Mouse (Mus musculus) neural tube, embryonic 12.5 days (tissue): Measurements from ENCODE around the gene Fam198b. TPM values are rescaled to one million over a fixed set of nuclear protein-coding genes. Genes with fewer than 3 reads are reported as not detected.

Source experiments
- polyA plus RNA-seq: library from polyadenylated mRNA; unstranded; fragments of >200 nt; fragmentation: Nextera tagmentation; extraction: Ambion mirVana; gene quantifications from 2 replicates; pipeline ENCODE4 v1.2.1, GENCODE M21; 2016

Fam198b gene
- polyA plus RNA-seq, 1 experiment from 2014 or later: 7.9 TPM

Other genes starting within 250 kb of the Fam198b start
- 0.09 and 0.27 TPM in 2 replicates for gene Rxfp1, start 146.7 kb upstream of the Fam198b start, polyA plus RNA-seq
- gene Tmem144, start 31.8 kb upstream of the Fam198b start, polyA plus RNA-seq: 2.2 and 2.4 TPM in 2 replicates